Mouse (Mus musculus) ES-CJ7 (cell line): Measurements from ENCODE around the gene Rpl27a.

Experiments
- DNase-seq: peaks from one replicate; pipeline ENCODE4 v3.0.0; 2011; ENCODE audit warnings: low read depth, low spot score

Rpl27a gene

GRCm38 (mm10) chr7:109518838-109519696 lies at the start of gene Rpl27a:
Gene Rpl27a (plus strand): TSS chr7:109519147.
- peak; percentile 95 for DNase-seq

GRCm38 (mm10) chr7:109470700-109471099 lies 48.2 kb upstream of the Rpl27a start:
- DNase-seq = no peak

GRCm38 (mm10) chr7:109477926-109478325 lies 41.0 kb upstream of the Rpl27a start:
- DNase-seq = no peak

- DNase-seq = peak; percentile 11
Measured at GRCm38 (mm10) chr7:109480765-109481197, 38.2 kb upstream of the Rpl27a start.

GRCm38 (mm10) chr7:109484221-109484620 lies 34.7 kb upstream of the Rpl27a start:
- no peak for DNase-seq

GRCm38 (mm10) chr7:109492616-109493318 lies 26.2 kb upstream of the Rpl27a start:
- DNase-seq = no peak

GRCm38 (mm10) chr7:109493319-109494316 lies 25.3 kb upstream of the Rpl27a start:
- DNase-seq = no peak

GRCm38 (mm10) chr7:109497507-109497906 lies 21.4 kb upstream of the Rpl27a start:
- DNase-seq = no peak

- peak; percentile 90 for DNase-seq
Measured at GRCm38 (mm10) chr7:109507119-109507518, 11.8 kb upstream of the Rpl27a start.

GRCm38 (mm10) chr7:109507572-109507971 lies 11.4 kb upstream of the Rpl27a start:
- no peak for DNase-seq

GRCm38 (mm10) chr7:109508034-109508433 lies 10.9 kb upstream of the Rpl27a start, which contains the start of gene Trim66:
Gene Trim66 (minus strand): TSS chr7:109508134.
- no peak for DNase-seq

GRCm38 (mm10) chr7:109510799-109511198 lies 8.1 kb upstream of the Rpl27a start:
- DNase-seq = no peak

GRCm38 (mm10) chr7:109511838-109512237 lies 7.1 kb upstream of the Rpl27a start:
- DNase-seq = no peak

- no peak for DNase-seq
Measured at GRCm38 (mm10) chr7:109516500-109516899, 2.4 kb upstream of the Rpl27a start.

- DNase-seq = peak; percentile 82
Measured at GRCm38 (mm10) chr7:109518036-109518681, 788 bp upstream of the Rpl27a start.

- peak; percentile 38 for DNase-seq
Measured at GRCm38 (mm10) chr7:109519936-109520335, 989 bp downstream of the Rpl27a start.

GRCm38 (mm10) chr7:109522084-109522483 lies 3.1 kb downstream of the Rpl27a start:
- DNase-seq = no peak

GRCm38 (mm10) chr7:109523304-109523703 lies 4.4 kb downstream of the Rpl27a start:
- no peak for DNase-seq

GRCm38 (mm10) chr7:109523741-109524441 lies 4.9 kb downstream of the Rpl27a start:
- peak; percentile 48 for DNase-seq

GRCm38 (mm10) chr7:109524442-109524744 lies 5.4 kb downstream of the Rpl27a start:
- DNase-seq = no peak
